Mouse (Mus musculus) ZHBTc4 (cell line): ENCODE data around the gene Amdhd1.
A peak's percentile ranks its signal among the peaks of the same experiment; 100 is the strongest.

Experiments
- DNase-seq: peaks from one replicate; pipeline ENCODE4 v3.0.0-alpha.2; 2011; ENCODE audit warnings: low read depth, low spot score

The Amdhd1 gene

DNA sequence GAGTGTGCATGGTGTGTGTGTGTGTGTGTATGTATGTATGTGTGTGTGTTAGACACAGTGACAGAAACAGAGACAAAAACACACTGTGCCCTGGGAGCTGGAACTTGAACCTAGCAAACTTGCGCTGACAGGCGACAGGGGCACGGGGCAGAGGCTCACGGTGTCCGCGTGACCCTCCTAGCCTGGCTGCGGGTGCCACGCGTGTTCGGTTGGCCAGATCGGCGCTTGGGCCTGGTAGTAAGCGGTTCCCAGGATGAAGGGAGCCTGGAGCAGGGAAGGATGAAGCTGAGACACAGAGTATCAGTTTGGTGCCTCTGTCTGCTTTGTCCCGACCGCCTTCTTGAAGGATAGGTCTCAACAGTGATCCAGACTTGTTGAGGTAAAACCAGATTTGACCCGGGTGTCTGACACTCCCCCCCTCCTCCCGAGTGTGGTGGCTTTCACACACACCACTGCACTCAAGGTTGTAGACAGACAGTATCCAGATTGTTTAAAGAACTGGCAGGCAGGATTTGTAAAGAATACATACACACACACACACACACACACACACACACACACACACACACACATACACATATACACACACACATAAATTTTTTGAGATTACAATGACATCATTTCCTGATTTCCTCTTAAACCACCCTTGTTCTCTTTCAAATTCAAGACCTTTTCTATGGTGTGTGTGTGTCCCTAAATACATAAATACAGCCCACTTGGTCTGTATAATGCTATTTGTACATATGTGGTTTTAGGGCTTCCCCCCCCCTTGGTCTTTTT, 788 bp upstream of the Amdhd1 start, which contains the start of gene Ccdc38:
TSS of gene Ccdc38 (plus strand) at position 202 of the 780 bp plus-strand sequence.
- peak; percentile 36 for DNase-seq

DNA sequence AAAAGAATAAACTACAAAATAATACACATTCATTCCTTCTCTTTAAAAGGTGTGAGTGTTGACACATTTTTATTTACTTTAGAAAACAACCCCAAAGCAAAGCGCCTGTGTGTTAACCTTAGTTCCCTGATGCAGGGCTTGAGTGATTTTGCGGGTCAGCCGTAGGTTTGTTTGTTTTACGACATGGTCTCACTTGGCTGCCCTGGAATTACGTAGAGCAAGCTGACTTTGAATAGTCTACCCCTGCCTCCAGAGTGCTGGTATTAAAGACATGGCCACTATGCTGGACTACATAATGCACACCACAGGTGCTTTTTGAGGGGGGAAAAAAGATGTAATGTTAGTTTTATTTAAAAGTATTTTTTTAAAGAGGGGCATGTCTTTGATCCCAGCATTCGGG, 1.0 kb downstream of the Amdhd1 start:
- no peak for DNase-seq

DNA sequence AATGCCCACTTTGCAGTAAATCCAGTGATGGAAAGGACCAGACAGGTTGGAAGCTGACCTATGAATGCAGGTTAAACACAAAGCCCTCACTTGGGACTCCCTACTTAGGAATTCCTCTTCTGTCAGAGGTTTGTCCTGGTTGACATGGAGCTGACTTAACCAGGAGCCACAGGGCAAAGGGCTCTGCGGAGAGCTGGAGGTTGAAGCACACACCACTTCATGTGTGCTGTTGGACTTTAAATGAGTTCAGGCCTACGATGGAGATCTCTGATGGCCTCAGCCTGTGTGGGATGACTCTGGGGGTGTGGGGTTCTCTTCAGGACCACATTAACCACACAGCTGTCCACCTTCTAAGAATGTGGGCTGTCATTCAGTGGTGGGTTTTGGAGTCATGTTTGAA, 1.5 kb downstream of the Amdhd1 start:
- no peak for DNase-seq

DNA sequence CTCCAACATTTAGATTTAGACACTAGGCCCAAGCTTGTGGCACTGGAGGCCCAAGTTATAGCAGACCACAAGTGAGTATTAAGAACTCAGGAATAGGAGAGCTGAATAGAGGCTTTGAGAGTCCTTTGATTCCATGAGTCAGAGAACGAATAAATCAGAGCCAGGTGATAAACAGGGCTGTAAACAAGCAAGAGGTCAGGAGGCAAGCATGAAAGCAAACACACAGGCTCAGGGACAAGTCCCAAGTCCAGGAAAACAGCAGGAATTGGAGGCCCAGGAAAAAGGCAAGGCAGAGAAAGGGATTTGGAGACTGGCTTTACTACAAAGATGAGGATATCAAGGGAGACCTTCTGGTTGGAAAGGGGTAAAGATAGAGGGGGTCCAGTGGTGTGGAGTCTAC, 14.5 kb downstream of the Amdhd1 start:
- DNase-seq = no peak

DNA sequence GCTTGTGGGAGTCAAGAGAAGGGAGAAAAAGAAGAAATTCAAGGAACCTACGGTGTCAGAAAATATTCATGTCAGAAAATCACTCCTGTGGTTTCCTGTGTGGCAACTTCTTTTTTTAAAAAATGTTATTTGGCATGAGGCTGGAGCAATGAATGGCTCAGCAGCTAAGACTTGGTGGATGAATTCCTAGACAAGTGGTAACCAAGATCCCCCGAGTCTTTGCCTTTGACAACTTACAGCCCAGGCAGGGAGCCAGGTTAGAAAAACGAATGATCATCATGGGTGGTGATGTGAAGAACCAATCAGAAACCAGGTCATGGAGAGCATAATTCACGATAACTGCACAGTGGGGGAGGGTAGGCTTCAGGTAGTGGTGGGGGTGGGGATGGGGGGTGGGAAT, 18.8 kb downstream of the Amdhd1 start:
- no peak for DNase-seq

DNA sequence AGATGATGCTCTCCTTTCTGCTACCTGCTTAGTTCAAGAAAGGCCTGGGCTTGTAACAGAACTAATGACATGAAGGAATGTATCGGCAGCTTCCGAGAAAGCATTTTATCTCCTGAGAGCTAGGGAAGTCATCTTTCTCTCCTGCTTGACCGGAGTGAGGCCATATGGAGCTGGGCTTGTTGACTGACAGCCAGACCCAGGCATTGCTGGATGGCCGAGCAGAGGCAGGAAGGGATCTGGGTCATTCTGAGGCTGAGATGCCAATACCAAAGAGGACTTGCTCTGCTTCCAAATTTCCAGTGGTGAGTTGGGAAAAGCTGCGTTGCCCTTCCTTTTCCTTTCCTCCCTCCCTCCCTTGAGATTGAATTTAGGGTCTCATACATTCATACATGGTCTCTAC, 20.1 kb downstream of the Amdhd1 start:
- no peak for DNase-seq

DNA sequence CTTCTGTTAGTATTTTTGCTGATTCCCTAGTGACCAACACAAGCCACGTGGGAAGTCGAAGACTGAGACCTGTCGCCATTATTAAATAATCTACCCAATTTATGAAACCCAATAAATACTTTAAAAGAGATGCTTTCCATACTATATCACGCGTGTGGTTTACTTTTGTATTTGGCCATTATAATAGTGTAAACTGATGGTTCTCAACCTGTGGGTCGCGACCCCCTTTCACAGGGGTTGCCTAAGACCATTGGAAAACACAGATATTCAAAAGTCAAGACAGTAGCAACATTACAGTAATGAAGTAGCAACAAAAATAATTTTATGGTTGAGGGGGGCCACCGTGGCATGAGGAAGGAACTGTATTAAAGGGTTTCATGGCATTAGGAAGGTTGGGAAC, 20.7 kb downstream of the Amdhd1 start:
- DNase-seq = no peak

DNA sequence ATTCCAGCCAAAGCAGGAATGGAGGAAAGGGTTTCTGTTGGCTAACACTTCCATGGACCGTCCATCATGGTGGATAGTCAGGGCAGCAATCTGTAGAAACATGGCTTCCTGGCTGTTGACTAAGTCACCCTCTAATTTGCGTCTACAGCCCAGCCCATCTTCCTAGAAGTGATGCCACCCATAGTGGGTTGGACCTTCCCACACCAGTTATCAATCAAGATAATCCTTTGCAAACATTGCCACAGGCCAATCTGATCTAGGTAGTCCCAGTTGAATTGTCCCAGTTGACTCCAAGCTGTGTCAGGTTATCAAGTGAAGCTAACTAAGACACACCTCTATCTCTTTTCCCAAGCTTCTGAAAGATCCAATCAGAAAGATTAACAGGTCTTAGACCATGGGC, 21.2 kb downstream of the Amdhd1 start:
- no peak for DNase-seq

DNA sequence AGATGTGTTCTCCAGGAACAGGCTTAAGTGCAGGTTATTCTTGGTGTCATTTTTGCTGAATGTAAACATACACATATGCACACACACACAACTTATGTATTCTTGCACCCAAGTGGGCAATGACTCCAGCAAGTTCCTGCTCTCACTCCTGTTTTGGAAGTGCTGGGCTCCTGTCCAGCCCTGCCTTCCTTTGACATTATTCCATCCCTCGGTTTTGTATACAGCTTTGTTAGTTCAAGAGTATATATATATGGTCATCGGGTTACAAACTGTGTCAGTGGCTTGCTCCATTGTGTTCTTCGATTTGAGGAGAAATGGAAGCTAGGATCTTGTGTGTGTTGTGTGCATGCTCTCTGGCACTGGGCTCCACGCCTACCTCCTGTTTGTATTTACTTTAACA, 21.6 kb downstream of the Amdhd1 start:
- no peak for DNase-seq

DNA sequence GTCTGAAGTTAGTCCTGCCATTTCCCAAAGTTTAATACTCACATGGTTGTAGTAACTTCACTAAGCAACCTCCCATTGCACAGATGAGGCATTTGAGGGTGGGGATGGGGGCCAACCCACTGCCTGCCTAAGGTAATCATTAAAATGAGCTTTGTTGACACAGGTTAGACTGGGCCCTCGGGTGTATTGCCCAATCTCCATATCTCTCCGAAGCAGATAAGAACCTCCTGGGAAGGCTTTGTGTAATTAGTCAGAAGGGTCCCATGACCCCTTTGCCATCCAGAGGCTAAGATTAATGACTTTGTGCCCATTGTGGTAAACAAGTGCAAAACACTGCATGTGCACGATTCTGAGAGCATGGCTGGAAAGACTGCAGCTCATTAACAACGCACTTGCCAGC, 22.1 kb downstream of the Amdhd1 start:
- DNase-seq = no peak

DNA sequence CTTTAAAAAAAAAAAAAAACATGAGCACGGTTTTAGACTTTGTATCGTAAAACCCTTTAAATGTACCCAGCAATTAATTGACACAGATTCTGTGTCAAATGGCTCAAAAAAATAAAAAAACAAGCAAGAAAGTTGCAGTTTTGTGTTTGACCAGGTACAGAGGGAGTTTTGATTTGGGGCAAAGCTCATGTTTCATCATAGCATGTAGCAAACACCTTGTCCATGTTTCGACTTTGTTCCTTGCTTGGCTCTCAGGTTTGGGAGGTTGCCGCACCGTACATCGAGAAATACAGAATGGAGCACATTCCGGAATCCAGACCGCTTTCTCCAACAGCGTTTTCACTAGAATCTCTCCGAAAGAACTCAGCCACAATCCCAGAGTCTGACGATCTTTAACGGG, 23.9 kb downstream of the Amdhd1 start:
- no peak for DNase-seq

DNA sequence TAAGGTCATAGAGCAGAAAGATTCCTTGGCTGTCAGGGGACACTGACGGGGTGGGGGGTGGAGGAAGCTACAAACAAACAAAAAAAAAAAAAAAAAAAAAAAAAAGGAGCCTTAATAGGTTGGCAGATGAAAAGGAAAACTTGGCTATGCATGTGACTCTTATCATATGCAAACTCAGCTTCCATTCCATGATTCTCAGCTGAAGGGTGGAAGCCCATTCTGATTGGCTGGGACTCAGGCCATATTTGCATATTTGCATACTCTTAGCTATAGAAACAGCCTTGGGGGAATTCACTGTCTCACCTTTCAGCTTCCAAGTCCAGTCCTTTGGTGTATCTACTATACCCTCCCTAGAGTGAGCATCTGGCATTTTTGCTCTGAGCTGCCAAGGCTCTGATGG, 24.4 kb downstream of the Amdhd1 start:
- no peak for DNase-seq

DNA sequence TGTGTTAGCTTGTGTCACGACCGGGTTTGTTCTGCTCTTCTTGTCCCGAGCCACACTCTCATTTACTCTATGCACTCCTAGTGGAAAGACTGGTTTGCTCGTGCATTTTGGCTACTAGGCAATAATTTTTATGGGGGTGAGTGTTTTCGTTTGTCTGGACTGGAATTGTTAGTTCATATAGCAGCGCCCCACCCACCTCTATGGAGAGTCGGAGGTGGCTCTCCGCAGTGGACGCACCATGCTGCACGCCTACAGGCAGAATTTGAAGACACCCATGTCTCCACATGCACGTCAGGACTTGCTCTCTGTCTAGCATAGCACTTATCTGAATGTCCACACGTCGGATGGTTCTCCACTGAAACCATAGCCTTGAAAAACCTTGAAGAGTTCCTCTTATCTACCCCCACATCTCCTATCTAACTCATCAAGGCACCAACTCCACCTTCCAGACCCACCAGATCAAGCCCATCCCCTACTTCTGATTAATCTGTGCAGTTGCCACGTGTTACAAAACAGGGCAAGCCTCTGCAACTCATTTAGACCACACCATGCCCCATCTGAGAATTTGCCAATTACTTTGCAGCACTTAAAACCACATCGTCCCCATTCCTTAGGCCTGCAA, 30.2 kb downstream of the Amdhd1 start:
- no peak for DNase-seq

DNA sequence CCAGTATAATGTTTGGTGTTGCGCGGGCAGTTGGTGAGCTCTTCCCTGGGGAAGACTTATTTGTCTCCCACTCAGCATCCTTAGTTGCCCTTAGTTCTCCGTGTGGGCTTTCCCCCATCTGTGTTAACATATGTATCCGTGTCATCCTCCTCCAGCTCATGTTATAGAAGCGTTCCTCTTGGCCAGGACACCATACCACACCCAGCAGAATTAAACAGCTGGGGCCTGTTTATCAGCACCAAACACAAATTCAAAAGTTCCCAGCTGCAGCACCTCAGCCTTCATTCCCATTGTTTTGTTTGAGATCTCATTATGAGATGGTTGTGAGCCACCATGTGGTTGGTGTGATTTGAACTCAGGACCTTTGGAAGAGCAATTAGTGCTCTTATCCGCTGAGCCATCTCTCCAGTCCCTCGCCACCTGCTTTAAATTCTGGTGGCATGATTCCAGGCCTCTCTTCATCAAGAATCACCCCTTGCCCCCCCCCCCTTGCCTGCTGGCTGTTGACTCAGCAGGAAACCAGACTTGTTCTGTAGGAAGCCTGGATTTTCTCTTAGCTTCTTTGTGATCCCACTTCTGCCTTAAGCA, 31.4 kb downstream of the Amdhd1 start:
- DNase-seq = no peak

DNA sequence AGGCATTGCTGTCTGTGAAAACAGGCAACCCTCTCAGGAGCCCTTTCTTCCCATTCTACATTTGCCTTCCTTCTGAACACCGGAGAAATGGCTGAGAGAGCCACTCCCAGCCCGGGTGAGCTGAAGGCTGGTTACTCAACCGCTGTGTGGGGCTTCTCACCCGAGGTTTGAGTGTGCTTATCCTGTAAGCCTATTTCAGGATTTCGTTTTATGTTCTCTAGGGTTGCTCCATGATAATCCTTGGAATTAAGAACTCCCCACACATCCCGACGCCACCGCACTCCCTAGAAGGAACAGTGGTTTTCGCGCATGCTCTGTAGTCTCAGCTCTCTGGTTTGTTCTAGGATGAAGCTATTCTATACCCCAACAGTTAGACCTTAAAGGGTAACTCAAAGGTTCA, 38.5 kb downstream of the Amdhd1 start:
- DNase-seq = peak; percentile 18

DNA sequence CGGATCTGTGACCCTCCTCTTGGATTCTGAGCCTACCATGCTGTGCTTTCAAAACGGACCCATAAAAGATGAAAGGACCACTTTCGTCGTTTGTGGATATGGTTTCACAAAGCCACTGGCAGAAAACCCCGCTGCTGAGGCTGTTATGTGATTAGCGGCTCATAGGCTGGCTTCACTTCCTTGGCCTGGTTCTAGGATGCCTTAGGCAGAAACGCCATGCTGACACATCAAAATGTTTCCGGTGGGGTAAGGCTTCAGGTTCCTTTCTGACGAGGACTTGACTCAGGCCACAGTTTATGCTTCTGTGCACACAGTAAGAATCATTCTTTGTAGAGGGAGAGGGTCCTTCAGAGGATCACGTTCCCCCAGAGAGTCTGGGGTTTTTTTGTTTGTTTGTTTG, 39.0 kb downstream of the Amdhd1 start:
- DNase-seq = no peak

DNA sequence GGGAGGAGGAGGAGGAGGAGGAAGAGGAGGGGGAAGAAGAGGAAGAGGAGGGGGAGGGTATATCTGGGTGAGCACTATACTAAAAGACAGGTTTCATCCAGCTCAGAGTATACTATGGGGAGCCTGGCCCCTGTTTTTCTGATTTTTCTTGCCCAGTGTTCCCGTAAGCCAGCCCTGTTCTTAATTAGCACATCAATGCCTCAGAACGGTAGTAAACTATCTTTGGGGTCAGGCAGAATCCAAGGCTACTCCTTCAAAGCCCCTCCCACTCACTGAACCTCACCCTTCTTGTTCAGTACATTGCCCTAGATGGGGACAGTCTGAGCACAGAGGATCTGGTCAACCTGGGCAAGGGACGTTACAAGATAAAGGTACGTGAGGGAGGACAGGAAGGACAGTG, 49.4 kb downstream of the Amdhd1 start:
- peak; percentile 78 for DNase-seq

DNA sequence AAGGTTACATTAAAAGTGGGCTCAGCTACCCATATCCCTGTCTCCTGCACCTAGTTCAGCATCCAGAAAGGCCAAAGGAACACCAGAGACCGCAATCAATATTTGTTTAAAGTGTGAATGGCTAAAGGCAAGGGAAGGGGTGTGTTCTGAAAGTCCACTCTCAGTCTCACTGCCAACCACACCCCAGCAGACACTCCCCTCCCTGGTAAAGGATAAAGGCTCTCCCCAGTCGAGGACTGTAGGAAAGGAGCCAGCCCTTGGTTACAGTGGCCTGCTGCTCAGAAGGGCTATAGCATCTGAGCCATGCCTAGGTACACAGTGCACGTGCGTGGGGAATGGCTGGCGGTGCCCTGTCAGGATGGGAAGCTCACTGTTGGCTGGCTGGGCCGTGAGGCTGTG, 51.0 kb downstream of the Amdhd1 start:
- no peak for DNase-seq

DNA sequence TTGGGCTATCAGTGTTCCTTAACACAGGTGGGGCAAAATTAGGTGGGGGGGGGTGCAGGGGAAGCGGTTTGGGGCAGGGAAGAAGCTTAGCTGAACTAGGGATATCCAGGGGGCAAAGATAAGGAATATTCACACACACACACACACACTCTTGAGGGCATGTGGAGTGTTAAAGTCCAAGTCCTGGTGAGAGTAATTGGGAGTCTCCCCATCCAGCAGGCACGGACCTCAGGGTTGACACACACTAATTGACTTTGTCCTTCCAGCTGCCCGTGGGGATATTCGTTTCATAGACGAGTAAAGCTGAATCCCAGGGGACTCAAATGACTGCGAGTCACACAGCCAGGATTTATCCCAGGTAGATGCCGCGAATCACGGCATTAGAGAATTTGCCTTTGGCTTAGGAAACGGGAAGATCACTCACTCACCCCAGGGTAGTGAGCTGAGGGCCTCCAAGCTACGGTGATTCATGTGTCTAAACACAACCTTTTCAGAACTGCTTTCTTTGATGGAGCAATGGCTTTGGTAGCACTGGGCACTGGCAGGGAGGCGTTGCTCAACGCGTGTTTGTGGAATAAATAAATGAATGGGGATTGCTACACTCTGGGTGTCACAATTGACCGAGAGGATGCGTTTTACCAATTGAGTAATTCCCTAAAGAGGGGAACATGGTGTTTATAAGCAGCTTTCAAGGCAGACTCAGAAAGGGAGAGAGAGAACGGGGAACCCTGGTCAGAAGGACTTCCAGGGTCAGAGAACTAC, 51.6 kb downstream of the Amdhd1 start, which contains the start of gene Hal:
TSS of gene Hal (plus strand) at position 703 of the 762 bp plus-strand sequence.
- no peak for DNase-seq

DNA sequence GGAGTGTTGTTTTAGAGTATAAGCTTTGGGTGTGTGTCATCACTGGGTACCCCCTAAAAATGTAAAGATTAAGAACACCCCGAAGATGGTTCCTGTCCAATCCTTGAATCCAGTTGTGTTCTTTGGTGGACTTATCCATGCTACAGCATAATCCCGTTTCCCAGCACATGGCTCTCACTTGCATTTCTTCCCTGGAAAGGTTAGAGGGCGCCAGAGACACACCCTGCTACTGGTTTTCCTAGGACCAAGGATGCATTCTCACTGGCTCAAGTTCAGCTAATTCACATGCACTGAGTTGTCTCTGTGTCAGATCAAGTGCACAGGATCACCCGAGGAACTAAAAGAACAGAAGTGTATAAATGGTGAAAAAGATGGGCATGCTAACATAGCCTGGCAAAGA, 53.2 kb downstream of the Amdhd1 start:
- DNase-seq = no peak

DNA sequence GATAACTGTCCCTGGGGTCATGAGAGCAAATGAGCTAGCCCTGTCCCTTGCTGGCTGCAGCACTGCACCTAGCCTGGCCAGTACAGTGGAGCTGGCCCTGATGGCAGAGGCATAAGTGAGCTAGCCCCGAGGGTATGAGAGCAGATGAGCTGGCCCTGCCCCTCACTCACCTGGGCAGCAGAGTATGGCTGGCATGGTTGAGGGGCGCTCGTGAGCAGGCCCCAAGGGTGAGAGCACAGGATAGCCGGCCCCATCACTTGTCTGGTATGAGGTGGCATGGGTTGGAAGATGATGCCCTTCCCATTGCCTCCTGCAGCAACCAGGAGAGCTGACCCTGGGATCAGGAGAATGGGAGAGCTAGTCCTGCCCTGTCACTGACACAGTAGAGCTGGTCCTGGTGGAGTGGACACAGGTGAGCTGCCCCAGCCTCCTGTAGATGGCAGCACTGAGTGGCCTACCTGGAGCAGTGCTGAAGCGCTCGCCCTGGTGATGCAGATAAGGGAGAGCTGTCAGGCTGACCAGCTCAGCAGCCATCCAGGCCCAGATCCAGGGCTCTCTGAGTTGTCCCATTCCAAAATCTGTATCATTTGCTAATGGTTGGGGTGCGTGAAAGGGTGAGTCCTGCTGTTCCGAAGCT, 54.7 kb downstream of the Amdhd1 start:
- DNase-seq = peak; percentile 67

DNA sequence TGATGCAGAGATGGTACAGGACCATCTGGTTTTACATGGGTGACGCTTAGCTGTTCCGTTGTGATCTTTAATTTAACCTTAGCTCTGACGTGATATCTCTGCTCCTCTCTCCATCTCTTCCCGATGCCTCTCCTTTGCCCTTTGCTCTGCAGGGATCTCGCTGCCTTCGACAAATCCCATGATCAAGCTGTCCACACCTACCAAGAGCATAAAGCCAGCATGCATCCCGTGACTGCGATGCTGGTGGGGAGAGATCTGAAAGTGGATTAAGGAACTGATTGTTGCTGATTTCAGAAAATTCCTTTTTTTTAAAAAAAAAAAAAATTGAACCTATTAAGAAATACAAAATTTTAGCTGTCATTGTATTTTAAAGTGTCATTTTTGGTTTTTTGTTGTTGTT, 55.3 kb downstream of the Amdhd1 start:
- no peak for DNase-seq
